Mouse (Mus musculus) liver, adult 2 months (tissue): ENCODE results near the gene Lmf2. TPM values are rescaled to one million over a fixed set of nuclear protein-coding genes. Genes with fewer than 3 reads are reported as not detected.

Experiments used
- DNase-seq: peaks from one replicate; pipeline ENCODE4 v3.0.0-alpha.2; 2011; ENCODE audit warnings: low read depth, low spot score; ENCODE audit errors: extremely low read depth
- H3K27ac ChIP-seq: fragments of 200-500 bp; replicated peaks from 2 replicates; pipeline ENCODE4 v1.5.1; 2012; ENCODE audit warnings: low read depth, mild to moderate bottlenecking, control low read depth, inconsistent platforms, low read length; ENCODE audit not compliant: insufficient read depth
- H3K27me3 ChIP-seq: fragments of 200-500 bp; 2 replicates; pipeline ENCODE4 v1.6.1; 2012; ENCODE audit warnings: mild to moderate bottlenecking, moderate library complexity, low read length, inconsistent platforms; ENCODE audit not compliant: control insufficient read depth, insufficient read depth
- H3K36me3 ChIP-seq: fragments of 200-500 bp; 2 replicates; pipeline ENCODE4 v1.6.1; 2012; ENCODE audit warnings: low read length, inconsistent platforms; ENCODE audit not compliant: control insufficient read depth, insufficient read depth
- H3K4me1 ChIP-seq: fragments of 200-500 bp; 2 replicates; pipeline ENCODE4 v1.6.1; 2011; ENCODE audit warnings: low read length; ENCODE audit not compliant: control insufficient read depth, insufficient read depth
- H3K4me3 ChIP-seq: fragments of 200-500 bp; 2 replicates; pipeline ENCODE4 v1.5.1; 2011; ENCODE audit warnings: low read depth, mild to moderate bottlenecking, control low read depth, low read length, moderate library complexity; ENCODE audit not compliant: insufficient read depth
- H3K79me2 ChIP-seq: fragments of 200-500 bp; 2 replicates; pipeline ENCODE4 v1.6.1; 2012; ENCODE audit warnings: inconsistent platforms, mild to moderate bottlenecking, low read length, moderate library complexity; ENCODE audit not compliant: control insufficient read depth, insufficient read depth
- H3K9ac ChIP-seq: fragments of 200-500 bp; 2 replicates; pipeline ENCODE4 v1.6.1; 2012; ENCODE audit warnings: low read depth, mild to moderate bottlenecking, control low read depth, inconsistent platforms, low read length
- CTCF ChIP-seq: fragments of 200-500 bp; IDR thresholded peaks from 2 replicates; pipeline ENCODE4 v1.5.1; 2011; ENCODE audit warnings: low read depth, low read length, control low read depth
- POLR2A ChIP-seq: fragments of 200-500 bp; IDR thresholded peaks from 2 replicates; pipeline ENCODE4 v1.6.1; 2011; ENCODE audit warnings: low read length, control low read depth; ENCODE audit not compliant: insufficient read depth; ENCODE audit errors: extremely low read depth
- whole genome bisulfite sequencing: fragments of 180-500 bp; shearing (Covaris S2); methylation state at CpG from one replicate; pipeline ENCODE4 v1.1.7; 2018; 5-methylcytosine and 5-hydroxymethylcytosine counted together
- polyA plus RNA-seq: library from polyadenylated mRNA; depleted of rRNA; stranded (reverse); fragments of >200 nt; gene quantifications from 2 replicates; pipeline ENCODE4 v1.2.3, GENCODE M21; 2012
- total RNA-seq: library from RNA; depleted of rRNA; stranded (reverse); fragments of >200 nt; gene quantifications from 2 replicates; pipeline ENCODE4 v1.2.3, GENCODE M21; 2014

The Lmf2 gene
- total and polyA plus RNA-seq, 2 experiments, result 4.3 to 21.3 TPM

GRCm38 (mm10) chr15:89323656-89324055 lies 31.8 kb downstream of the Lmf2 start:
- Histone ChIP-seq H3K9ac (no peak overlapping the region), H3K4me3 (no peak overlapping the region), H3K27me3 (peaks cover 7% of the 10 kb centered on the region; the same call in 1 of the 2 replicates), H3K27ac (no peak overlapping the region), H3K36me3 (no peaks in the 10 kb centered on the region), H3K4me1 (no peaks in the 10 kb centered on the region), H3K79me2 (no peaks in the 10 kb centered on the region)
- WGBS, result 81% methylated on average over 4 of the region's 4 CpGs
- TF ChIP-seq CTCF, result no peak
- no peak for TF ChIP-seq POLR2A
- no peak for DNase-seq

- Histone ChIP-seq H3K27ac (no peak within 1 kb of the TSS), H3K9ac (no peak within 1 kb of the TSS), H3K36me3 (no peaks in the 10 kb centered on the region), H3K79me2 (no peaks in the 10 kb centered on the region), H3K27me3 (peaks cover 7% of the 10 kb centered on the region; the same call in 1 of the 2 replicates), H3K4me1 (no peaks in the 10 kb centered on the region), H3K4me3 (no peak within 1 kb of the TSS)
- TF ChIP-seq CTCF (no peak), POLR2A (no peak)
- 12% methylated on average over 26 of the region's 26 CpGs for WGBS
- DNase-seq, result no peak
Observed at GRCm38 (mm10) chr15:89322670-89323522, 32.6 kb downstream of the Lmf2 start, which contains the start of gene Adm2. Gene Adm2 (plus strand): TSS chr15:89322720.

- peaks cover 7% of the 10 kb centered on the region; the same call in 1 of the 2 replicates for H3K27me3 ChIP-seq
- no peaks in the 10 kb centered on the region for H3K79me2 ChIP-seq
- TF ChIP-seq CTCF, result no peak
- TF ChIP-seq POLR2A, result no peak
- no peaks in the 10 kb centered on the region for H3K4me1 ChIP-seq
- WGBS, result 72% methylated on average over 8 of the region's 8 CpGs
- no peaks in the 10 kb centered on the region for H3K36me3 ChIP-seq
- H3K4me3 ChIP-seq, result no peak overlapping the region
- DNase-seq, result no peak
- H3K9ac ChIP-seq, result no peak overlapping the region
- H3K27ac ChIP-seq, result no peak overlapping the region
Observed at GRCm38 (mm10) chr15:89321264-89321663, 34.2 kb downstream of the Lmf2 start.

- DNase-seq, result no peak
- Histone ChIP-seq H3K4me3 (no peak overlapping the region), H3K36me3 (no peaks in the 10 kb centered on the region), H3K27ac (no peak overlapping the region), H3K79me2 (peaks cover 34% of the 10 kb centered on the region), H3K4me1 (peaks cover 14% of the 10 kb centered on the region), H3K27me3 (0 out of 2 replicates have a peak, but pooled peaks cover 2% of the 10 kb centered on the region), H3K9ac (no peak overlapping the region)
- TF ChIP-seq CTCF, result peak; percentile 43
- no peak for TF ChIP-seq POLR2A
- WGBS, result 86% methylated on average over 11 of the region's 11 CpGs
Observed at GRCm38 (mm10) chr15:89316146-89316545, 39.3 kb downstream of the Lmf2 start.

- Histone ChIP-seq H3K4me3 (peak within 1 kb of the TSS; percentile 96), H3K79me2 (peaks cover 42% of the 10 kb centered on the region), H3K27ac (peak within 1 kb of the TSS; percentile 64), H3K27me3 (no peaks in the 10 kb centered on the region), H3K9ac (peak within 1 kb of the TSS; percentile 97), H3K4me1 (peaks cover 14% of the 10 kb centered on the region), H3K36me3 (no peaks in the 10 kb centered on the region)
- WGBS, result under 1% methylated on average over 37 of the region's 37 CpGs
- DNase-seq, result peak; percentile 87
- no peak for TF ChIP-seq CTCF
- TF ChIP-seq POLR2A, result peak; percentile 75
Observed at GRCm38 (mm10) chr15:89315190-89315731, 40.2 kb downstream of the Lmf2 start, which contains the start of gene Sbf1. Gene Sbf1 (minus strand): TSS chr15:89315311.
